Mouse (Mus musculus) forebrain, embryonic 13.5 days (tissue): ENCODE measurements around the gene Txlng. TPM values are rescaled to one million over a fixed set of nuclear protein-coding genes. Genes with fewer than 3 reads are reported as not detected.
"Not testable (repeated sequence)": the region's sequence is repeated elsewhere in the genome, so short reads cannot be mapped to it uniquely, and the experiment has no call there.

Experiments
- ATAC-seq: fragments of 200-750 bp; cut with Nextera tagmentation; 2 replicates; pipeline ENCODE4 v1.8.0; 2017
- H3K27ac ChIP-seq: fragments of 300-500 bp; sonication (generic); 2 replicates; pipeline ENCODE4 v1.5.1; 2015; ENCODE audit warnings: inconsistent platforms, mild to moderate bottlenecking, moderate library complexity
- H3K27me3 ChIP-seq: fragments of 300-500 bp; sonication (generic); 2 replicates; pipeline ENCODE4 v1.6.1; 2015; ENCODE audit warnings: mild to moderate bottlenecking, inconsistent platforms
- H3K36me3 ChIP-seq: fragments of 300-500 bp; sonication (generic); 2 replicates; pipeline ENCODE4 v1.6.1; 2015; ENCODE audit warnings: mild to moderate bottlenecking, inconsistent platforms; ENCODE audit not compliant: poor library complexity, severe bottlenecking
- H3K4me1 ChIP-seq: fragments of 300-500 bp; sonication (generic); 2 replicates; pipeline ENCODE4 v1.6.1; 2015; ENCODE audit warnings: inconsistent platforms
- H3K4me2 ChIP-seq: fragments of 300-500 bp; sonication (generic); 2 replicates; pipeline ENCODE4 v1.6.1; 2015; ENCODE audit warnings: inconsistent platforms, mild to moderate bottlenecking, moderate library complexity
- H3K4me3 ChIP-seq: fragments of 300-500 bp; sonication (generic); 2 replicates; pipeline ENCODE4 v1.5.1; 2015; ENCODE audit warnings: mild to moderate bottlenecking, inconsistent platforms
- H3K9ac ChIP-seq: fragments of 300-500 bp; sonication (generic); 2 replicates; pipeline ENCODE4 v1.6.1; 2015; ENCODE audit warnings: mild to moderate bottlenecking, inconsistent platforms
- H3K9me3 ChIP-seq: fragments of 300-500 bp; sonication (generic); replicated peaks from 2 replicates; pipeline ENCODE4 v1.6.1; 2016; ENCODE audit warnings: inconsistent platforms
- WGBS: fragments of 180-500 bp; shearing (Covaris S2); methylation state at CpG from one replicate; pipeline ENCODE4 v1.1.7; 2015; 5-methylcytosine and 5-hydroxymethylcytosine counted together
- polyA plus RNA-seq: library from polyadenylated mRNA; unstranded; fragments of >200 nt; fragmentation: Nextera tagmentation; extraction: Ambion mirVana; gene quantifications from 2 replicates; pipeline ENCODE4 v1.2.1, GENCODE M21; 2015

The Txlng gene
- polyA plus RNA-seq, 1 experiment from 2014 or later, result 15.8 TPM

DNA sequence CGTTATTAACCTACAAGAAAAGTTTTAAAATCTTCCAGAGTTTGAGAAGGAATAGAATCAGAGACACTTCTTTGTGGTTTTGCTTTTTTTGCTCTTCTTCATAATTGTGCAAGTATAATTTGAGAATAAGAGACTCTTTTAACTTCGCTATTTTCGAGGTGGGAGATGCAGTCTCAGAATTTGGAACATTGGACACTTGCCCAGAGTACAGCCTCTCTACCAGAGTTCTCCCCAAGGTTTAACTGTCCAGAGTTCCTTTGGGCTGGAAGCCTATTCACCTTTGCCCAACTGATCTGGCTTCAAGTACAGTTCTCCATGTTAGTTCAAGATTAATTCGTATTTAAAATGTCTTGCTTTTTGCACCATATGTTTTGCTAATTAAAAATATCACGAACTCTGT is 487 bp upstream of the Txlng start:
- Histone ChIP-seq H3K4me1 (peaks cover 4% of the 10 kb centered on the region; the same call in 1 of the 2 replicates), H3K4me2 (peak overlapping the region; percentile 39; the same call in 1 of the 2 replicates), H3K9me3 (no peaks in the 10 kb centered on the region), H3K9ac (no peak overlapping the region), H3K36me3 (no peaks in the 10 kb centered on the region), H3K4me3 (peak overlapping the region; percentile 55), H3K27ac (no peak overlapping the region), H3K27me3 (no peaks in the 10 kb centered on the region)
- peak; percentile 28; the same call in 1 of the 2 replicates for ATAC-seq
- 40% methylated on average over 5 of the region's 5 CpGs for WGBS

DNA sequence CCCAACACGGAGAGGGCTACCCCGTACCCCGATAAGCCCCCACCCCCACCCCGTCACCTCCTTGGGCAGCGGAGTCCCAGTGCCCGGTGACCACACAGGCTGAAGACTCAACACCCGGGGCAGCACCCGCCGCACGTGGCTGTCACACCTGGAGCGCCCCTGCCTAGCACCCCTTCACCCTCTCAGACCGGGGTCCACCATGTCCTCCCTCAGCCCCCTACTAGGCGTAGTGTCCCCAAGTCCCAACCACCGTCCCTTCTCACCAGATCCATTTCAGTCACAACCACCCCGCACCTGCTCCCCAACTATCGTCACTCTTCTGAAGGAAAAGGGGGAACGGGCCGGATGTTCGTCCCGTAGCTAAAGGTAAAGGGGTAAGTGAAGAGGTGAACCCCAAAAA is 471 bp downstream of the Txlng start:
- Histone ChIP-seq H3K27me3 (no peaks in the 10 kb centered on the region), H3K4me3 (peak overlapping the region; percentile 55), H3K4me2 (peak overlapping the region; percentile 74), H3K9ac (peak overlapping the region; percentile 70), H3K4me1 (peaks cover 4% of the 10 kb centered on the region; the same call in 1 of the 2 replicates), H3K9me3 (no peaks in the 10 kb centered on the region), H3K27ac (no peak overlapping the region), H3K36me3 (no peaks in the 10 kb centered on the region)
- peak; percentile 54 for ATAC-seq
- 15% methylated on average over 15 of the region's 20 CpGs for WGBS

GRCm38 (mm10) chrX:162828016-162828415 is 1.2 kb downstream of the Txlng start:
- no peak for ATAC-seq
- WGBS, result 40% methylated on average over 6 of the region's 6 CpGs
- H3K36me3 ChIP-seq, result no peaks in the 10 kb centered on the region
- peak overlapping the region; percentile 55 for H3K4me3 ChIP-seq
- H3K4me1 ChIP-seq, result peaks cover 4% of the 10 kb centered on the region; the same call in 1 of the 2 replicates
- no peaks in the 10 kb centered on the region for H3K27me3 ChIP-seq
- no peak overlapping the region for H3K27ac ChIP-seq
- peak overlapping the region; percentile 70; the same call in 1 of the 2 replicates for H3K9ac ChIP-seq
- H3K9me3 ChIP-seq, result no peaks in the 10 kb centered on the region
- H3K4me2 ChIP-seq, result peak overlapping the region; percentile 74

DNA sequence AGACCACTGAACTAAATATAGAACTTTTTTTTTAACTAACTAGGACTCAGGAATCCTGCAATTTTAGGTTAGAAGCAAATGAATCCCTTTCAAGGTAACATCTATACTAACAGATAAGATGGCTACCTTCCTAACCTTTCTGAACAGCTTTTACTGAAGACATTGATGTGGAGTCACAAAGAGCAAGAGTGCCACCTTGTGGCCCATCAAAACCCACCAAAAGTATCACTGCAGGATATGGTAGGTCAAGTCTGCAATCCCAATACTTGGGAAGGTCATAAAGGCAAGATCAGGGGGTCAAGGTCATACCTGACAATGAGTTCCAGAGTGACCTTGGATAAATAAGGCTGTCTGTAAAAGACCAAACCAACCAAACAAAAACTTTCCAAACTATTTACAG is 28.9 kb downstream of the Txlng start:
- Histone ChIP-seq H3K27me3 (no peaks in the 10 kb centered on the region), H3K4me3 (no peak overlapping the region), H3K27ac (no peak overlapping the region), H3K4me2 (no peak overlapping the region), H3K36me3 (0 out of 2 replicates have a peak, but pooled peaks cover 4% of the 10 kb centered on the region), H3K9me3 (no peaks in the 10 kb centered on the region), H3K4me1 (no peaks in the 10 kb centered on the region), H3K9ac (no peak overlapping the region)
- no peak for ATAC-seq

- H3K4me1 ChIP-seq, H3K4me3 ChIP-seq, H3K4me2 ChIP-seq, H3K9ac ChIP-seq, H3K9me3 ChIP-seq, ATAC-seq, H3K27ac ChIP-seq, H3K27me3 ChIP-seq, H3K36me3 ChIP-seq: not testable (repeated sequence)
- 74% methylated on average over 5 of the region's 5 CpGs for WGBS
Measured at GRCm38 (mm10) chrX:162791392-162791791, 37.9 kb downstream of the Txlng start.

DNA sequence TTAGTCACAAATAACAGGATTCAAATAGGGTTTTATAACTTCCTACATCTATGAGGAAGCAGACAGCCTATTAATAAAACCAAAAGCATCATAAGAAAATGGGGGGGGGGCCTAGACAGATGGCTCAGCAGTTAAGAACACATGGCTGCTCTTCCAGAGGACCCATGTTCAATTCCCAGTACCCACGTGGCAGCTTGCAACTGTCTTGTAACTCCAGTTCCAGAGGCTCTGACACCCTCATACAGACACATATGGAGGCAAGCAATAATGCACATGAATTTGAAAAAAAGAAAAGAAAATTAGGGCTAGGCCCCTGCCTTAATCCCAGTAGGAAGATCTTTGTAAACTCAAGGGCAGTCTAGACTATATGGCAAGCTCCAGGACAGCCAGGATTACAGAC is 40.9 kb downstream of the Txlng start:
- H3K4me2 ChIP-seq, result no peak overlapping the region
- 76% methylated on average over 1 of the region's 1 CpGs for WGBS
- no peaks in the 10 kb centered on the region for H3K9me3 ChIP-seq
- H3K4me1 ChIP-seq, result no peaks in the 10 kb centered on the region
- H3K4me3 ChIP-seq, result no peak overlapping the region
- no peaks in the 10 kb centered on the region for H3K27me3 ChIP-seq
- no peak overlapping the region for H3K9ac ChIP-seq
- ATAC-seq, result no peak
- no peak overlapping the region for H3K27ac ChIP-seq
- peaks cover 12% of the 10 kb centered on the region for H3K36me3 ChIP-seq

DNA sequence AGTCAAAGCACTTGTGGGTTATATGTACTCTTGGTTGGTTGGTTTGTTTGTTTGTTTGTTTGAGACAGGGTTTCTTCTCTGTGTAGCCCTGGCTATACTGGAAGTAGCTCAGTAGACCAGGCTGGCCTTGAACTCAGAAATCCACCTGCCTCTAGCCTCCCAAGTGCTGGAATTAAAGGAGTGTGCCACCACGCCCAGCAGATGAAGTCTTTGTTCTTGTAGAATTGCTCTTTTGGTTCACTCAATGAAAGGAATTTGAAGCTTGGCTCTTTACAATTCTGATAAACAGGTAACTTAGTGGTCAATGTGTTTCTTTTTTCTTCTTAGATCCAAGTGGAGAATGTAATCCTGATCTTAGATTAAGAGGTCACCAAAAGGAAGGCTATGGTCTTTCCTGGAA is 58.5 kb downstream of the Txlng start:
- H3K36me3 ChIP-seq, result peaks cover 27% of the 10 kb centered on the region
- no peak overlapping the region for H3K27ac ChIP-seq
- ATAC-seq, result no peak
- H3K4me3 ChIP-seq, result no peak overlapping the region
- no peak overlapping the region for H3K9ac ChIP-seq
- no peaks in the 10 kb centered on the region for H3K27me3 ChIP-seq
- no peaks in the 10 kb centered on the region for H3K4me1 ChIP-seq
- WGBS, result 69% methylated on average over 1 of the region's 1 CpGs
- no peak overlapping the region for H3K4me2 ChIP-seq
- no peaks in the 10 kb centered on the region for H3K9me3 ChIP-seq

DNA sequence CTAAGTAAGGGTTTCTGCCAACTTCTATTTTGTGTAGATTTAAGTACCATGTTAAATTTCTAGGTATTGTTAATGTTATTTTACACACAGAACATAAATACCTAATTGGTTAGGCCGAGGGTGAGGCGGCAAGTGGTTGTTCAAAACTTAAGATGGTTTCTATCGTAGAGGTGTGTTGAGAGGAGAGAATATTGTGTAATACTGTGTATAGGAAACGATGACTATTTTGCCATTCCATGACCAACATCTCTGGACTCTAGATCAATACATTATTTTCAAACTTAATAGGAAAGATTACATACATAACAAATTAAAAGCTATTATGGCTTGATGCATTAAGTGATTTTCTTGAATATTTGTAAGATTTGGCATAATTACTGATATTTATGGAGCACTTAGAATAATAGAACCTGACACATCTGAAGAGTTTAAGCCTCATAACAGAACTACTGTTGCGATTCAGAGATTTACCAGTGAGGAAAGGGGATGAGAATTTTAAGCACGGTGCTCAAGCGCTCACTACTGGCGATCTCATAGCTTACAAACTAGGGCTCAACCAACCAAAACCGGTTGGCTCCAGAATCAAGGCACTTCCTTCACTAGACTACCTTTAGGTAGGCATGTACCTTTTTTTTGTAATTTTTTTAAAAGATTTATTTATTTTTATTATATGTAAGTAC is 67.4 kb downstream of the Txlng start:
- Histone ChIP-seq H3K27me3 (no peaks in the 10 kb centered on the region), H3K4me1 (peaks cover 8% of the 10 kb centered on the region), H3K4me3 (peak overlapping the region; percentile 61), H3K4me2 (peak overlapping the region; percentile 66), H3K9me3 (no peaks in the 10 kb centered on the region), H3K27ac (no peak overlapping the region), H3K36me3 (0 out of 2 replicates have a peak, but pooled peaks cover 3% of the 10 kb centered on the region), H3K9ac (peak overlapping the region; percentile 71)
- WGBS, result 56% methylated on average over 9 of the region's 9 CpGs
- ATAC-seq, result no peak

DNA sequence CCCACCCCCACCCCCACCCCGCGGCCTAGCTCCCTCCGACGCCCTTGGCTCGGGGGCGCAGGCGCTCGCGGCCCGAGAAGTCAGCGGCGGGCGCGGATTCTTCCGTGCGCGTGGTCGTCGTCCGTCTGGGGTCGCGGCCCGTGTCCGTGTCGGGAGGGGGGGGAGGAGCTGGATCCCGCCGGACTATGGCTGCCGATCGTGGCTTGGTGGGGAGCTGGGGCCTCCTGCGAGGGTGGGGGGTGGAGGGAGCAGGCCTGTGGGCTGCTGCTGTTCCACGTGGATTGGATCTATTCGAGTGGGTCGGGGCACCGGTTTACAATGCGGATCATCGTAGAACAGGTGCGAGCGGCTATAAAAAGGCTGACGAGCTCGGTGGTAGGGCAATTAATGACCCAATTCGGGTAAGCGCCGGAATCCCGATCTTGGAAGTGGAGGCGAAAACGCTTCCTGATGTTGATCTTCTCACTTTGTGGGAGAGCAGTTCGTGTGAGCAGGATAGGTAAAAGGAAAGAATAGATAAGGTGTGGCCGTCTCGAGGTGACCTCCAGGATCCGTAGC is 68.2 kb downstream of the Txlng start:
- H3K4me1 ChIP-seq, result peaks cover 8% of the 10 kb centered on the region
- ATAC-seq, result peak; percentile 14; the same call in 1 of the 2 replicates
- H3K27ac ChIP-seq, result peak overlapping the region; percentile 91
- H3K4me3 ChIP-seq, result peak overlapping the region; percentile 61
- peak overlapping the region; percentile 71 for H3K9ac ChIP-seq
- WGBS, result 23% methylated on average over 37 of the region's 50 CpGs
- H3K9me3 ChIP-seq, result no peaks in the 10 kb centered on the region
- no peaks in the 10 kb centered on the region for H3K27me3 ChIP-seq
- peak overlapping the region; percentile 66 for H3K4me2 ChIP-seq
- H3K36me3 ChIP-seq, result 0 out of 2 replicates have a peak, but pooled peaks cover 3% of the 10 kb centered on the region

DNA sequence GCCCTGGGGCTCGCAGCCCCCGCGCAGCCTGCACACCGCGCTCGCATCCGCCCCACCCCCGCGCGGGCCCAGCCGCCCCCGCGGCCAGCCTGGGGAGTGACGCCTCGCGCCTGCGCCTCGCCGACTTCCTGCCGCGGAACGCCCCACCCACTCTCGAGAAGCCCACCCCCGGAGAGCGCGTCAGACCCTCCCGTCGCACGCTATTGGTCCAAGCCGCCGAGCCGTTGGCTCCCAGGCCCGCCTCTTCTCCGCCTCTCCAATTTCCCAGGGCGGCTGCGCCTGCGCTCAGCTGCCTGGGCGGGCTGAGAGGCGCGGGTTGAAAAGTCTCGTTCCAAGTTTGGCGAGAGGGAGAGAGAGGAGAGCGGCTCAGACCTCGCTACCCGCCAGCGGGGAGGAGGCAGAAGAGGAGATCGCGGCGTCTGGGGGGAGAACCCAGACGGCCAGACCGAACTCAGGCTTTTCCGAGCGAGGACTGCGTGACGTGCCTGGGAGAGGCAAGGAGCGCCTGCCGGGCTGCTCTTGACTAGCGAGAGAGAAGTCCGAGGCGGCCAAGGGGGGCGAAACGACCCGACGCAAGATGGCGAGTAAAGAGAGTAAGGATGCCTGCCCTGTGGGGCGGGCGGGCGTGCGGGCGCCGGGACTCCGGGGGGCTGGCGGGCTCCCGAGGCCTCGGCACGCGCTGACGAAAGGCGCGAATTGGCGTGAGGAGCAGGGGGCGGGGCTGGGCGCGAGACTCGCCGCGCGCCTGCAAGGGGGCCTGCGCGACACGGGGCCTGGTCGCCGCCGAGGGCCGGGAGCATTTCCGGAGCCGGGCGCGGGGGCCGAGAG is 68.9 kb downstream of the Txlng start, which contains the start of gene Rbbp7:
TSS of gene Rbbp7 (plus strand) at position 288 of the 828 bp plus-strand sequence.
- WGBS, result 18% methylated on average over 70 of the region's 100 CpGs
- peak; percentile 98 for ATAC-seq
- Histone ChIP-seq H3K9ac (peak within 1 kb of the TSS; percentile 71), H3K36me3 (0 out of 2 replicates have a peak, but pooled peaks cover 3% of the 10 kb centered on the region), H3K9me3 (no peaks in the 10 kb centered on the region), H3K4me1 (peaks cover 8% of the 10 kb centered on the region), H3K27ac (peak within 1 kb of the TSS; percentile 91), H3K4me2 (peak within 1 kb of the TSS; percentile 66), H3K4me3 (peak within 1 kb of the TSS; percentile 61), H3K27me3 (no peaks in the 10 kb centered on the region)

- Histone ChIP-seq H3K4me2 (peak overlapping the region; percentile 55), H3K9me3 (no peaks in the 10 kb centered on the region), H3K27me3 (no peaks in the 10 kb centered on the region), H3K4me3 (peak overlapping the region; percentile 61), H3K36me3 (0 out of 2 replicates have a peak, but pooled peaks cover 3% of the 10 kb centered on the region), H3K4me1 (peaks cover 8% of the 10 kb centered on the region), H3K27ac (peak overlapping the region; percentile 88), H3K9ac (peak overlapping the region; percentile 56)
- WGBS, result 26% methylated on average over 21 of the region's 32 CpGs
- no peak for ATAC-seq
Measured at GRCm38 (mm10) chrX:162759251-162760114, 69.8 kb downstream of the Txlng start.
